ENCODE assay signal across 26 mouse cellular contexts in genomic region chr1:172228209-172228608, GRCm38 (mm10). TPM values are rescaled to one million over a fixed set of nuclear protein-coding genes. Genes with fewer than 3 reads are reported as not detected.
DNase-seq lines count a peak whose midpoint lies in the region; ATAC-seq and TF ChIP-seq lines count a peak whose summit lies in the region.
"Had no signal": no experiment of that assay in that cellular context is flagged by ENCODE, and none has a peak within 500 bp of the region (broad histone marks: within the 10 kb centered on the region; RNA-seq: fewer than 3 reads in every experiment).

No protein-coding gene starts in this region.

- no peak overlapping the region for H3K27ac ChIP-seq in cerebellum, adult 2 months (ENCODE audit: insufficient read depth, low read length)
- H3K27ac ChIP-seq in midbrain, embryonic 11.5 days (ENCODE audit: low read depth, low read length): no peak overlapping the region
- H3K27ac ChIP-seq in midbrain, postnatal 0 days (ENCODE audit: low read depth, low read length): no peak overlapping the region
- H3K27ac ChIP-seq: embryonic facial prominence, embryonic 12.5 days; forebrain, embryonic 12.5 days; hindbrain, embryonic 15.5 days; limb, embryonic 12.5 days; liver, embryonic 13.5 days; midbrain, embryonic 12.5 days had no signal

- no peaks in the 10 kb centered on the region for H3K9me3 ChIP-seq in midbrain, embryonic 11.5 days (ENCODE audit: control insufficient read depth, low read length)
- H3K9me3 ChIP-seq in midbrain, postnatal 0 days (ENCODE audit: low read length): no peaks in the 10 kb centered on the region
- H3K9me3 ChIP-seq: embryonic facial prominence, embryonic 12.5 days; forebrain, embryonic 12.5 days; hindbrain, embryonic 15.5 days; limb, embryonic 12.5 days; liver, embryonic 13.5 days; midbrain, embryonic 12.5 days had no signal

- no peak overlapping the region for H3K4me3 ChIP-seq in cerebellum, adult 2 months (replicated peaks; ENCODE audit: insufficient read depth, low read depth, low read length)
- no peak overlapping the region for H3K4me3 ChIP-seq in midbrain, embryonic 11.5 days (ENCODE audit: low read depth, low read length)
- no peak overlapping the region for H3K4me3 ChIP-seq in midbrain, postnatal 0 days (ENCODE audit: low read depth, low read length)
- H3K4me3 ChIP-seq: embryonic facial prominence, embryonic 12.5 days; forebrain, embryonic 12.5 days; hindbrain, embryonic 15.5 days; limb, embryonic 12.5 days; liver, embryonic 13.5 days; midbrain, embryonic 12.5 days had no signal

- no peak for ATAC-seq in midbrain, embryonic 11.5 days (ENCODE audit: low FRiP score)
- ATAC-seq in midbrain, postnatal 0 days (ENCODE audit: low FRiP score): no peak

- 10% methylated on average over 2 of the region's 2 CpGs for WGBS in cerebellum, adult 2 months
- 92% methylated on average over 2 of the region's 2 CpGs for WGBS in midbrain, embryonic 11.5 days
- 73% methylated on average over 2 of the region's 2 CpGs for WGBS in midbrain, postnatal 0 days

- DNase-seq in adrenal gland, adult 2 months: peak; percentile 74
- no peak for DNase-seq in adrenal gland, adult 18-20 months (ENCODE audit: low spot score in 2 of 2)
- DNase-seq in cerebellum, adult 2 months: peak; percentile 66 to 74
- DNase-seq in cerebellum, postnatal 4 days (ENCODE audit: low spot score in 2 of 2): no peak
- DNase-seq in midbrain, embryonic 11.5 days (ENCODE audit: low spot score, missing footprints): peak; percentile 33
- DNase-seq in midbrain, postnatal 0 days (ENCODE audit: low spot score): no peak
- DNase-seq in cerebellum, postnatal 36 days: peak; percentile 63 to 64
- no peak for DNase-seq in right cerebral cortex, postnatal 36 days (ENCODE audit: low spot score in 2 of 2)
- DNase-seq: kidney, adult 8-10 months; liver, embryonic 13.5 days; lung, adult 2 months; lung, postnatal 14 days; right cerebral cortex, postnatal 14 days; spleen, adult 18-20 months had no signal

- no peak overlapping the region for H3K9ac ChIP-seq in midbrain, embryonic 11.5 days (ENCODE audit: low read length)
- H3K9ac ChIP-seq in midbrain, postnatal 0 days (replicated peaks; ENCODE audit: low read length, poor library complexity, severe bottlenecking): no peak overlapping the region
- H3K9ac ChIP-seq: embryonic facial prominence, embryonic 12.5 days; forebrain, embryonic 12.5 days; hindbrain, embryonic 15.5 days; limb, embryonic 12.5 days; liver, embryonic 13.5 days; midbrain, embryonic 12.5 days had no signal

- H3K4me2 ChIP-seq in midbrain, embryonic 11.5 days: no peak overlapping the region
- no peak overlapping the region for H3K4me2 ChIP-seq in midbrain, postnatal 0 days (ENCODE audit: low read depth, low read length, poor library complexity, severe bottlenecking)
- H3K4me2 ChIP-seq: embryonic facial prominence, embryonic 12.5 days; forebrain, embryonic 12.5 days; heart, embryonic 11.5 days; hindbrain, embryonic 15.5 days; limb, embryonic 12.5 days; liver, embryonic 13.5 days; midbrain, embryonic 12.5 days had no signal

- no peaks in the 10 kb centered on the region for H3K4me1 ChIP-seq in cerebellum, adult 2 months (ENCODE audit: control insufficient read depth, insufficient read depth, low read length)
- no peaks in the 10 kb centered on the region for H3K4me1 ChIP-seq in midbrain, embryonic 11.5 days (ENCODE audit: control insufficient read depth, insufficient read depth, low read length)
- no peaks in the 10 kb centered on the region for H3K4me1 ChIP-seq in midbrain, postnatal 0 days (ENCODE audit: insufficient read depth, low read length)
- H3K4me1 ChIP-seq: embryonic facial prominence, embryonic 12.5 days; forebrain, embryonic 12.5 days; hindbrain, embryonic 15.5 days; limb, embryonic 12.5 days; liver, embryonic 13.5 days; midbrain, embryonic 12.5 days had no signal

- TF ChIP-seq CTCF in cerebellum, adult 2 months (IDR thresholded peaks at IDR 0.05; ENCODE audit: borderline replicate concordance, insufficient read depth, low read depth, low read length): no peak
- no peak for TF ChIP-seq CTCF in midbrain, postnatal 0 days (IDR thresholded peaks at IDR 0.05)

- no peak for TF ChIP-seq POLR2A in cerebellum, adult 2 months (IDR thresholded peaks at IDR 0.05; ENCODE audit: borderline replicate concordance, insufficient read depth, low read length)

- H3K36me3 ChIP-seq in midbrain, embryonic 11.5 days (ENCODE audit: control insufficient read depth, insufficient read depth, low read length): no peaks in the 10 kb centered on the region
- H3K36me3 ChIP-seq in midbrain, postnatal 0 days (ENCODE audit: insufficient read depth, low read length): no peaks in the 10 kb centered on the region
- H3K36me3 ChIP-seq: embryonic facial prominence, embryonic 12.5 days; forebrain, embryonic 12.5 days; hindbrain, embryonic 15.5 days; limb, embryonic 12.5 days; liver, embryonic 13.5 days; midbrain, embryonic 12.5 days had no signal

- no peaks in the 10 kb centered on the region for H3K27me3 ChIP-seq in cerebellum, adult 2 months (ENCODE audit: control insufficient read depth, insufficient read depth, low read length)
- no peaks in the 10 kb centered on the region for H3K27me3 ChIP-seq in midbrain, embryonic 11.5 days (ENCODE audit: control insufficient read depth, insufficient read depth, low read length)
- H3K27me3 ChIP-seq in midbrain, postnatal 0 days (ENCODE audit: insufficient read depth, low read length): no peaks in the 10 kb centered on the region
- H3K27me3 ChIP-seq: embryonic facial prominence, embryonic 12.5 days; forebrain, embryonic 12.5 days; hindbrain, embryonic 15.5 days; limb, embryonic 12.5 days; liver, embryonic 13.5 days; midbrain, embryonic 12.5 days had no signal

RNA-seq across cellular contexts. Expression of gene Casq1, which starts 8.5 kb away (rescaled TPM):
- total RNA-seq in adrenal gland, adult 2 months (2021): under 1 TPM; 0.31 to 0.46 TPM
- 0.13 and 0.24 TPM in 2 replicates for polyA plus RNA-seq in adrenal gland, adult 2 months (2012; rRNA removed)
- total RNA-seq in adrenal gland, adult 18-20 months (2021): 1 to 10 TPM in 1 of 2 experiments, under 1 TPM in 1; 0.66 to 1.9 TPM
- 3.8 and 3.9 TPM in 2 replicates for polyA plus RNA-seq in cerebellum, adult 2 months (2012; rRNA removed)
- polyA plus RNA-seq in midbrain, embryonic 11.5 days (2014; fragmentation: Nextera tagmentation; extraction: Ambion mirVana): 1.4 and 2.1 TPM in 2 replicates
- 0.99 TPM in 1 of 2 replicates, not detected in the other for total RNA-seq in midbrain, postnatal 0 days (2014; rRNA removed)
- polyA plus RNA-seq in midbrain, postnatal 0 days (2015; fragmentation: Nextera tagmentation; extraction: Ambion mirVana): 1.3 and 2.2 TPM in 2 replicates
- total RNA-seq: hematopoietic stem cell, adult 5-6 weeks; megakaryocyte progenitor cell, adult 5-6 weeks; monocyte, adult 5-6 weeks; neutrophil, adult 5-6 weeks had no signal

RNA-seq across cellular contexts. Expression of gene Pea15a, which starts 21.6 kb away (rescaled TPM):
- total RNA-seq in adrenal gland, adult 2 months (2021): 10 to 100 TPM; 68.0 to 71.3 TPM
- polyA plus RNA-seq in adrenal gland, adult 2 months (2012; rRNA removed): 22.1 and 24.5 TPM in 2 replicates
- 10 to 100 TPM; 55.2 to 72.6 TPM for total RNA-seq in adrenal gland, adult 18-20 months (2021)
- 562 and 572 TPM in 2 replicates for polyA plus RNA-seq in cerebellum, adult 2 months (2012; rRNA removed)
- 332 and 337 TPM in 2 replicates for polyA plus RNA-seq in midbrain, embryonic 11.5 days (2014; fragmentation: Nextera tagmentation; extraction: Ambion mirVana)
- total RNA-seq in midbrain, postnatal 0 days (2014; rRNA removed): 311 and 342 TPM in 2 replicates
- polyA plus RNA-seq in midbrain, postnatal 0 days (2015; fragmentation: Nextera tagmentation; extraction: Ambion mirVana): 501 and 555 TPM in 2 replicates

RNA-seq across cellular contexts. Expression of gene Atp1a4, which starts 30.0 kb away (rescaled TPM):
- 1 to 10 TPM in 1 of 2 experiments, under 1 TPM in 1; 0.62 to 3.6 TPM for total RNA-seq in adrenal gland, adult 2 months (2021)
- 0.90 and 0.91 TPM in 2 replicates for polyA plus RNA-seq in adrenal gland, adult 2 months (2012; rRNA removed)
- 1 to 10 TPM in 1 of 2 experiments, under 1 TPM in 1; 0.42 to 3.7 TPM for total RNA-seq in adrenal gland, adult 18-20 months (2021)
- polyA plus RNA-seq in cerebellum, adult 2 months (2012; rRNA removed): 0.03 TPM in 1 of 2 replicates, not detected in the other
- polyA plus RNA-seq in midbrain, embryonic 11.5 days (2014; fragmentation: Nextera tagmentation; extraction: Ambion mirVana): not detected in 2 replicates
- total RNA-seq in midbrain, postnatal 0 days (2014; rRNA removed): 0.05 and 0.14 TPM in 2 replicates
- 0.05 TPM in 1 of 2 replicates, not detected in the other for polyA plus RNA-seq in midbrain, postnatal 0 days (2015; fragmentation: Nextera tagmentation; extraction: Ambion mirVana)
- total RNA-seq: hematopoietic stem cell, adult 5-6 weeks; left cerebral cortex, postnatal 14 days; megakaryocyte progenitor cell, adult 5-6 weeks; monocyte, adult 5-6 weeks; neutrophil, adult 5-6 weeks had no signal
- polyA plus RNA-seq: embryonic facial prominence, embryonic 12.5 days; intestine, embryonic 14.5 days; limb, embryonic 12.5 days; liver, embryonic 13.5 days; midbrain, embryonic 12.5 days had no signal

RNA-seq across cellular contexts. Expression of gene Igsf8, which starts 33.2 kb away (rescaled TPM):
- 10 to 100 TPM; 32.2 to 38.3 TPM for total RNA-seq in adrenal gland, adult 2 months (2021)
- 109 and 126 TPM in 2 replicates for polyA plus RNA-seq in adrenal gland, adult 2 months (2012; rRNA removed)
- total RNA-seq in adrenal gland, adult 18-20 months (2021): 10 to 100 TPM; 20.8 to 27.8 TPM
- polyA plus RNA-seq in cerebellum, adult 2 months (2012; rRNA removed): 254 and 269 TPM in 2 replicates
- 47.2 and 55.1 TPM in 2 replicates for polyA plus RNA-seq in midbrain, embryonic 11.5 days (2014; fragmentation: Nextera tagmentation; extraction: Ambion mirVana)
- total RNA-seq in midbrain, postnatal 0 days (2014; rRNA removed): 114 and 115 TPM in 2 replicates
- 79.6 and 88.8 TPM in 2 replicates for polyA plus RNA-seq in midbrain, postnatal 0 days (2015; fragmentation: Nextera tagmentation; extraction: Ambion mirVana)

Comparison
In these comparisons a context has a peak if more than half of its experiments do, and no peak if none do; other contexts are left out.
1. DNase-seq: peak in adrenal gland, adult 2 months (single experiment), cerebellum, adult 2 months (2 of 2), midbrain, embryonic 11.5 days (single experiment) and cerebellum, postnatal 36 days (2 of 2); none in adrenal gland, adult 18-20 months (0 of 2), cerebellum, postnatal 4 days (0 of 2), midbrain, postnatal 0 days (single experiment) and right cerebral cortex, postnatal 36 days (0 of 2).
2. RNA of gene Pea15a, which starts 21.6 kb away (polyA plus RNA-seq): 562 to 572 TPM in cerebellum, adult 2 months, 501 to 555 TPM in midbrain, postnatal 0 days and 332 to 337 TPM in midbrain, embryonic 11.5 days; 22.1 to 24.5 TPM in adrenal gland, adult 2 months; every median in the first group is over 10 times any median in the second.